Mouse (Mus musculus) cerebellum, adult 2 months (tissue): Measurements from ENCODE around the gene Cbll1.

Experiments used
- CTCF ChIP-seq: fragments of 200-500 bp; IDR thresholded peaks from 2 replicates; pipeline ENCODE4 v1.5.1; 2011; ENCODE audit warnings: low read depth, mild to moderate bottlenecking, control low read depth, low read length, moderate library complexity, borderline replicate concordance; ENCODE audit not compliant: insufficient read depth
- POLR2A ChIP-seq: fragments of 200-500 bp; IDR thresholded peaks from 2 replicates; pipeline ENCODE4 v1.6.1; 2011; ENCODE audit warnings: low read length, control low read depth, borderline replicate concordance; ENCODE audit not compliant: insufficient read depth

GRCm38 (mm10) chr12:31511218-31511617 is 11.8 kb upstream of the Cbll1 start:
- TF ChIP-seq CTCF (no peak), POLR2A (no peak)
